Mouse (Mus musculus) olfactory bulb, adult 2 months (tissue): Measurements from ENCODE around the gene B3gnt7.

Source experiments
- CTCF ChIP-seq: fragments of 200-500 bp; IDR thresholded peaks from 2 replicates; pipeline ENCODE4 v1.5.1; 2012; ENCODE audit warnings: low read depth, mild to moderate bottlenecking, low read length, moderate library complexity; ENCODE audit not compliant: insufficient read depth
- POLR2A ChIP-seq: fragments of 200-500 bp; IDR thresholded peaks from 2 replicates; pipeline ENCODE4 v1.6.1; 2012; ENCODE audit warnings: mild to moderate bottlenecking, low read depth, low read length, moderate library complexity; ENCODE audit not compliant: insufficient read depth

DNA sequence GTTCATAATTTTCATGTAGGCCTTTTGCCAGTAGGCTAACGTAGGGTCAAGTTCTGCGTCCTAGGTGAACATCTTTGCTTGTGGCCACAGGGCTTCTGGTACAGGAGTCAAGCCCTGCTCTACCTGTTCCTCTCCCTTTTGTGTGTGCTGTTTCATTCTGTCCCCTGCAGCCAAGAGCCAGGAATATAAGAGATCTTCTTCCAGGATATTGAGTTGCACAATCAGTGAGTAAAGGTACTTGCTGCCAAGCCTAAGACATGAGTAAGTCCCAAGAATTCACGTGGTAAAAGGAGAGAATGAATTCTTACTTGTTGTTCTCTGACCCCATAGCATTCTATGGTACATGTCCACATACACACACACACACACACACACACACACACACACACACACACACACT lies 9.5 kb upstream of the B3gnt7 start:
- TF ChIP-seq POLR2A (no peak), CTCF (no peak)
